In genomic region chr5:115731732-115732175, GRCm38 (mm10) we compare ENCODE assay signal across 8 mouse cellular contexts. TPM values are rescaled to one million over a fixed set of nuclear protein-coding genes. Genes with fewer than 3 reads are reported as not detected.
DNase-seq lines count a peak whose midpoint lies in the region; ATAC-seq and TF ChIP-seq lines count a peak whose summit lies in the region.

No protein-coding gene starts in this region.

- WGBS in forebrain, postnatal 0 days = under 1% methylated on average over 51 of the region's 72 CpGs
- 1% methylated on average over 47 of the region's 72 CpGs for WGBS in liver, embryonic 16.5 days (ENCODE audit: insufficient replicate concordance)
- 3% methylated on average over 19 of the region's 72 CpGs for whole genome bisulfite sequencing in stomach, postnatal 0 days

- TF ChIP-seq CTCF in forebrain, postnatal 0 days (IDR thresholded peaks at IDR 0.05; ENCODE audit: low read depth) = no peak
- TF ChIP-seq CTCF in stomach, postnatal 0 days (IDR thresholded peaks at IDR 0.05; ENCODE audit: low read depth) = no peak

- H3K27me3 ChIP-seq in megakaryocyte, embryonic 14.5 days (replicated peaks) = peaks cover 52% of the 10 kb centered on the region
- no peaks in the 10 kb centered on the region for H3K27me3 ChIP-seq in forebrain, postnatal 0 days (ENCODE audit: insufficient read depth, low read length)
- H3K27me3 ChIP-seq in liver, embryonic 16.5 days (ENCODE audit: control insufficient read depth, insufficient read depth, low read depth, low read length) = peaks cover 49% of the 10 kb centered on the region
- H3K27me3 ChIP-seq in stomach, postnatal 0 days (ENCODE audit: control insufficient read depth, insufficient read depth, low read length) = no peaks in the 10 kb centered on the region

- peaks cover 20% of the 10 kb centered on the region for H3K4me1 ChIP-seq in megakaryocyte, embryonic 14.5 days
- peaks cover 9% of the 10 kb centered on the region; the same call in 1 of the 2 replicates for H3K4me1 ChIP-seq in forebrain, postnatal 0 days (ENCODE audit: insufficient read depth)
- peaks cover 13% of the 10 kb centered on the region for H3K4me1 ChIP-seq in liver, embryonic 16.5 days (ENCODE audit: control insufficient read depth, low read depth, low read length)
- H3K4me1 ChIP-seq in stomach, postnatal 0 days (replicated peaks; ENCODE audit: control insufficient read depth, insufficient read depth) = 0 out of 2 replicates have a peak, but pooled peaks cover 2% of the 10 kb centered on the region

- H3K9ac ChIP-seq in forebrain, postnatal 0 days = peak overlapping the region; percentile 81
- H3K9ac ChIP-seq in liver, embryonic 16.5 days (ENCODE audit: low read depth, low read length) = no peak overlapping the region
- peak overlapping the region; percentile 52 for H3K9ac ChIP-seq in stomach, postnatal 0 days (ENCODE audit: low read length)

- H3K4me2 ChIP-seq in forebrain, postnatal 0 days (ENCODE audit: low read depth) = peak overlapping the region; percentile 72
- peak overlapping the region; percentile 85 for H3K4me2 ChIP-seq in liver, embryonic 16.5 days (ENCODE audit: low read depth, low read length)
- peak overlapping the region; percentile 93 for H3K4me2 ChIP-seq in stomach, postnatal 0 days (replicated peaks; ENCODE audit: low read depth)

- no peaks in the 10 kb centered on the region for H3K36me3 ChIP-seq in megakaryocyte, embryonic 14.5 days (replicated peaks; ENCODE audit: low read length)
- H3K36me3 ChIP-seq in forebrain, postnatal 0 days (ENCODE audit: insufficient read depth) = no peaks in the 10 kb centered on the region
- no peaks in the 10 kb centered on the region for H3K36me3 ChIP-seq in liver, embryonic 16.5 days (ENCODE audit: control insufficient read depth, insufficient read depth)
- no peaks in the 10 kb centered on the region for H3K36me3 ChIP-seq in stomach, postnatal 0 days (ENCODE audit: control insufficient read depth, insufficient read depth, low read length)

- no peak for TF ChIP-seq EP300 in stomach, postnatal 0 days (optimal IDR thresholded peaks at IDR 0.05)

- peak; percentile 25 to 37 for DNase-seq in cerebellum, postnatal 4 days (ENCODE audit: low spot score in 2 of 2)
- no peak for DNase-seq in cerebellum, adult 8-10 months
- no peak for DNase-seq in forebrain, postnatal 0 days
- no peak for DNase-seq in stomach, postnatal 0 days (ENCODE audit: low spot score)
- DNase-seq in Muller cell, postnatal 12 days (ENCODE audit: inconsistent ontology term) = no peak

- no peak for ATAC-seq in megakaryocyte, adult 5-6 weeks (ENCODE audit: poor library complexity, severe bottlenecking)
- ATAC-seq in forebrain, postnatal 0 days = peak; percentile 23
- peak; percentile 7; the same call in 1 of the 2 replicates for ATAC-seq in liver, embryonic 16.5 days (ENCODE audit: low read depth)
- ATAC-seq in stomach, postnatal 0 days (ENCODE audit: low FRiP score, low TSS enrichment) = peak; percentile 14

- peak overlapping the region; percentile 94 for H3K27ac ChIP-seq in forebrain, postnatal 0 days (ENCODE audit: low read depth, low read length)
- H3K27ac ChIP-seq in liver, embryonic 16.5 days (ENCODE audit: low read length) = no peak overlapping the region
- H3K27ac ChIP-seq in stomach, postnatal 0 days (replicated peaks) = peak overlapping the region; percentile 82

- H3K4me3 ChIP-seq in megakaryocyte, embryonic 14.5 days (replicated peaks) = peak overlapping the region; percentile 93
- H3K4me3 ChIP-seq in forebrain, postnatal 0 days (ENCODE audit: low read depth, low read length) = peak overlapping the region; percentile 75
- peak overlapping the region; percentile 62 for H3K4me3 ChIP-seq in liver, embryonic 16.5 days (ENCODE audit: low read depth, low read length)
- H3K4me3 ChIP-seq in stomach, postnatal 0 days (ENCODE audit: low read depth, low read length) = peak overlapping the region; percentile 55

- peaks cover 14% of the 10 kb centered on the region for H3K9me3 ChIP-seq in megakaryocyte, embryonic 14.5 days
- no peaks in the 10 kb centered on the region for H3K9me3 ChIP-seq in forebrain, postnatal 0 days (ENCODE audit: low read length)
- 0 out of 2 replicates have a peak, but pooled peaks cover 2% of the 10 kb centered on the region for H3K9me3 ChIP-seq in liver, embryonic 16.5 days (replicated peaks; ENCODE audit: control insufficient read depth, low read length)
- H3K9me3 ChIP-seq in stomach, postnatal 0 days (ENCODE audit: control insufficient read depth, low read length) = no peaks in the 10 kb centered on the region

RNA-seq across cellular contexts. Expression of gene Bicdl1, which starts 0.3 kb away (rescaled TPM):
- 6.5 and 6.7 TPM in 2 replicates for polyA plus RNA-seq in megakaryocyte, embryonic 14.5 days (2012; ENCODE audit: insufficient read depth, low replicate concordance)
- 0.73 and 1.3 TPM in 2 replicates for total RNA-seq in megakaryocyte, adult 5-6 weeks (2015)
- total RNA-seq in megakaryocyte, adult 5-6 weeks (2017) = 1.1 and 3.8 TPM in 2 replicates
- 183 and 184 TPM in 2 replicates for total RNA-seq in forebrain, postnatal 0 days (2014; rRNA removed)
- 21.6 and 27.6 TPM in 2 replicates for polyA plus RNA-seq in forebrain, postnatal 0 days (2015; fragmentation: Nextera tagmentation; extraction: Ambion mirVana)
- 1.3 and 1.6 TPM in 2 replicates for polyA plus RNA-seq in liver, embryonic 16.5 days (2015; fragmentation: Nextera tagmentation; extraction: Ambion mirVana)
- 16.0 and 16.8 TPM in 2 replicates for polyA plus RNA-seq in stomach, postnatal 0 days (2015; fragmentation: Nextera tagmentation; extraction: Ambion mirVana)

Comparison
In these comparisons a context has a peak if more than half of its experiments do, and no peak if none do; other contexts are left out.
1. DNase-seq: peak in cerebellum, postnatal 4 days (2 of 2); none in cerebellum, adult 8-10 months (single experiment), forebrain, postnatal 0 days (single experiment), stomach, postnatal 0 days (single experiment) and Muller cell, postnatal 12 days (single experiment).
2. Peak in every context shown above with its lines, with median percentiles within 50 percentile points of each other: H3K4me3 ChIP-seq and H3K4me2 ChIP-seq.